Mouse (Mus musculus) megakaryocyte, adult 5-6 weeks (primary cell): ENCODE data around the gene Akt1. TPM values are rescaled to one million over a fixed set of nuclear protein-coding genes. Genes with fewer than 3 reads are reported as not detected.

Source experiments
- total RNA-seq, 2 experiments: library from RNA; stranded (forward) in 1 of 2; stranded (reverse) in 1 of 2; fragments of 153-499, 151-499 nt in 1 of 2; fragments of 221-1000, 200-1000 nt in 1 of 2; gene quantifications; 2 replicates each; pipeline versions ENCODE4 v1.2.3 to v1.2.4; 2015 to 2017

The Akt1 gene
- total RNA-seq, 2 experiments from 2014 or later: 112 to 118 TPM

Other genes with a start within 250 kb of the Akt1 start
- gene A530016L24Rik, start 185.4 kb downstream of the Akt1 start, total RNA-seq (2015): not detected in 2 replicates
- not detected in 2 replicates for gene A530016L24Rik, start 185.4 kb downstream of the Akt1 start, total RNA-seq (2017)
- not detected in 2 replicates for gene Tmem179, start 158.1 kb downstream of the Akt1 start, total RNA-seq (2015)
- gene Tmem179, start 158.1 kb downstream of the Akt1 start, total RNA-seq (2017): not detected in 2 replicates
- 28.0 and 34.3 TPM in 2 replicates for gene Inf2, start 86.1 kb downstream of the Akt1 start, total RNA-seq (2015)
- gene Inf2, start 86.1 kb downstream of the Akt1 start, total RNA-seq (2017): 9.9 and 13.3 TPM in 2 replicates
- 73.5 and 82.1 TPM in 2 replicates for gene Adssl1, start 54.8 kb downstream of the Akt1 start, total RNA-seq (2015)
- gene Adssl1, start 54.8 kb downstream of the Akt1 start, total RNA-seq (2017): 72.3 and 74.9 TPM in 2 replicates
- 116 and 130 TPM in 2 replicates for gene Siva1, start 30.2 kb downstream of the Akt1 start, total RNA-seq (2015)
- 122 and 162 TPM in 2 replicates for gene Siva1, start 30.2 kb downstream of the Akt1 start, total RNA-seq (2017)
- gene Zbtb42, start 3.9 kb upstream of the Akt1 start, total RNA-seq (2015): 6.4 and 9.0 TPM in 2 replicates
- gene Zbtb42, start 3.9 kb upstream of the Akt1 start, total RNA-seq (2017): 3.9 and 4.7 TPM in 2 replicates
- 0.41 and 1.2 TPM in 2 replicates for gene Cep170b, start 45.6 kb upstream of the Akt1 start, total RNA-seq (2015)
- gene Cep170b, start 45.6 kb upstream of the Akt1 start, total RNA-seq (2017): 0.20 and 0.22 TPM in 2 replicates
- gene Pld4, start 85.8 kb upstream of the Akt1 start, total RNA-seq (2015): 532 and 545 TPM in 2 replicates
- gene Pld4, start 85.8 kb upstream of the Akt1 start, total RNA-seq (2017): 316 and 364 TPM in 2 replicates
- not detected in 2 replicates for gene Ahnak2, start 127.8 kb upstream of the Akt1 start, total RNA-seq (2015)
- 0.04 and 0.15 TPM in 2 replicates for gene Ahnak2, start 127.8 kb upstream of the Akt1 start, total RNA-seq (2017)
- 0.16 and 0.32 TPM in 2 replicates for gene Clba1, start 134.1 kb upstream of the Akt1 start, total RNA-seq (2015)
- gene Clba1, start 134.1 kb upstream of the Akt1 start, total RNA-seq (2017): 0.40 and 0.69 TPM in 2 replicates
- gene Cdca4, start 154.5 kb upstream of the Akt1 start, total RNA-seq (2015): 62.0 and 67.7 TPM in 2 replicates
- gene Cdca4, start 154.5 kb upstream of the Akt1 start, total RNA-seq (2017): 48.9 and 57.9 TPM in 2 replicates
- gene Gpr132, start 193.3 kb upstream of the Akt1 start, total RNA-seq (2015): 20.0 and 25.8 TPM in 2 replicates
- 7.6 and 10.7 TPM in 2 replicates for gene Gpr132, start 193.3 kb upstream of the Akt1 start, total RNA-seq (2017)